Mouse (Mus musculus) cerebellum, adult 2 months (tissue): Measurements from ENCODE around the gene Rab3c.

Experiments used
- CTCF ChIP-seq: fragments of 200-500 bp; IDR thresholded peaks from 2 replicates; pipeline ENCODE4 v1.5.1; 2011; ENCODE audit warnings: low read depth, mild to moderate bottlenecking, control low read depth, low read length, moderate library complexity, borderline replicate concordance; ENCODE audit not compliant: insufficient read depth
- POLR2A ChIP-seq: fragments of 200-500 bp; IDR thresholded peaks from 2 replicates; pipeline ENCODE4 v1.6.1; 2011; ENCODE audit warnings: low read length, control low read depth, borderline replicate concordance; ENCODE audit not compliant: insufficient read depth

DNA sequence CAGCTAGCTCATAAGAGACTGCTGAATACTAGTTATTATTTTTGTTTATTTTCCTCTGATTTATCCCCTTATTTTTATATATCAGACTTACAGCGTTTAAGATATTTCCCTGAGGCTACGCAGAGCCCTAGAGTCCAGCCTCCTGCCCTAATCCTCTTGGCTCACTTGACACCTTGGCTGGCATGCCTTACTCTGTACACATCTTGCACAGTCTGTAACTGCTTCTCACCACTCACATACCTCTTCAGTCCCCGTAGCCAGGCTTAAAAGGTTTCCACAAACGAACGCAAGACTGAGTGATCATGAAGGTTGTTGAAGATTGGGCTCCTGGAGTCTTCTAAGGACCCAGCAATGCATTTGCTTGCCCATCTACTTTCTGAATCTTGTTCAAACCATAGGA is 29.3 kb downstream of the Rab3c start:
- TF ChIP-seq CTCF (no peak), POLR2A (no peak)
